Mouse (Mus musculus) B cell, adult 62 days (primary cell): Measurements from ENCODE around the gene Camk1g. TPM values are rescaled to one million over a fixed set of nuclear protein-coding genes. Genes with fewer than 3 reads are reported as not detected.

Experiments used
- total RNA-seq: library from RNA; stranded (reverse); gene quantifications from 4 replicates; pipeline ENCODE4 v1.2.4, GENCODE M21; 2023

Gene Camk1g
- 0.29 TPM in 1 of 4 replicates, not detected in the others for total RNA-seq

GRCm38 (mm10) chr1:193370096-193370495 is at the start of gene Camk1g:
Gene Camk1g, minus strand, starts transcription at chr1:193370298.

Other genes starting within 250 kb of the Camk1g start
- gene Diexf, start 240.0 kb downstream of the Camk1g start, total RNA-seq: 37.1 to 59.1 TPM (median 47.9 TPM) in 4 replicates
- 0.15 to 0.18 TPM in 2 of 4 replicates, not detected in the others for gene Irf6, start 217.2 kb downstream of the Camk1g start, total RNA-seq
- 2.7 to 3.5 TPM (median 2.8 TPM) in 4 replicates for gene A130010J15Rik, start 202.3 kb downstream of the Camk1g start, total RNA-seq
- 327 to 372 TPM (median 355 TPM) in 4 replicates for gene Traf3ip3, start 168.6 kb downstream of the Camk1g start, total RNA-seq
- 20.0 to 33.6 TPM (median 26.3 TPM) in 4 replicates for gene Lamb3, start 162.6 kb downstream of the Camk1g start, total RNA-seq
- 7.7 to 12.7 TPM (median 11.1 TPM) in 4 replicates for gene Hsd11b1, start 106.2 kb downstream of the Camk1g start, total RNA-seq
- 0.70 TPM in 1 of 4 replicates, not detected in the others for gene G0s2, start 97.1 kb downstream of the Camk1g start, total RNA-seq